Mouse (Mus musculus): ENCODE results near the gene Pgap2.
A peak's percentile ranks its signal among the peaks of the same experiment; 100 is the strongest.

Pgap2 gene

GRCm38 (mm10) chr7:102266401-102267042 is 56.5 kb downstream of the Pgap2 start:
- DNase-seq (ENCODE audit: low read depth, low spot score): peak; percentile 52

DNA sequence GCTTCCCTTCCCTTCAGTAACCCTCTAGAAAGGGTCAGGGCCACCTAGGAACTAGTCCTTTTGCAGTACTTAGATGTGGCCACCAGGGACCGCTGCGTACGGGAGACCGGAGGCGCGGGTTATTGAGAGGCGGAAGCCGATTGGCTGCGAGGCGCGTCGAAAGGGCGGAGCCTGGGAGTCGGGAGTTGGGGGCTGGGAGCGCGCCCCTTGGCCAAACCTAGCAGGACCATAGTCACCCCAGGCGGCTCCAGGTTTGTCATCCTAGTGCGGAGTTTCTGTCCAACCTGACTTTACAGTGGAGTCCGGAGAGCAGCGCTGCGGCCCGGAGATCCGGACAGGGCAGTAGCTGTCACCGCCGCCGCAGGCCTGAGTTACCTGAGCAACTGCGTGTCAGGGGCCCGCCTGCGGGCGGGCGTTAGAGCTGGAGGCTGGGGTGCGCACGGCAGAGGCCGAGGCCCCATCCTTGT is 57.1 kb downstream of the Pgap2 start:
- peak; percentile 92 for DNase-seq (ENCODE audit: low read depth, low spot score)

DNA sequence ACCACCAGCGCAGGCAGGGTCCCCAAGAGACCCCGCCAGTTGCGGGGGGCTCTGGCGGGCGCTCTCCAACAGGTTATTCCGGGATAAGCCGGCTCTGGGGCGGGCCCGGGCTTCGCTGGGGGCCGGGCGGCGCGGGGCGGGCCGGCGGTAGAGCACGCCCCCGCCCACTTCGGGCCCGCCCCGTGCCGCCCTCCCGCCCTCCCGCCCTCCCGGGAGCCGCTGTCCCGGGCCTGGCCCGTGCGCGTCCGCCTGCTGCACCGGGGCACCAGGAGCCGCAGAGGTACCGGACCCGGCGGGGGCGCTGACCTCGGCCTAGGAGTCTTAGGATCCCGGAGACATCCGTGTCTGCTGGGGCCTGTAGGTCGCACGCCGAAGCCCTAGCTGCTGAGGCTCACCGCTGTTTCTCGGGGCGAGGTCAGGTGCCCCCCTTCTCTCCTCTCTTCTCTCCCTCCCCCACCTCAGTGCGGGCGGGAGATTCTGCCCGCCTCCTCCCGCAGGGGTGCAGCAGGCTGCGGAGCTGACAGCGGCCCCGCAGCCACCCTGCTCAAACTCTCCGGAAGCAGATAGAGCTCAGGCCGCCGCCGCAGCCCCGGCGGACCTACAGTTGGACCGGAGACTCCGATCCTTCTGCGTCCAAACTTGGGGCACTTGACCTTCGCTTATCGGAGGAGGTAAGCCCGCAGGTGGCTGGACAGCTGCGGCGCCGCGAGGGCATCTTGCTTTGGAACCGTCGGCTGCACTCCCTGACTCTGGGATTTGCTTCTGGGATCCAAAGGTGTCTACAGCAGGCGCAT is 57.8 kb downstream of the Pgap2 start, which contains the start of gene Stim1:
Gene Stim1, plus strand, starts transcription at position 206 of the 794 bp plus-strand sequence.
- peak; percentile 65 for DNase-seq (ENCODE audit: low read depth, low spot score)

GRCm38 (mm10) chr7:102268395-102268748 is 58.4 kb downstream of the Pgap2 start:
- DNase-seq (ENCODE audit: low read depth, low spot score): no peak

GRCm38 (mm10) chr7:102272422-102272948 is 62.5 kb downstream of the Pgap2 start:
- peak; percentile 80 for DNase-seq (ENCODE audit: low read depth, low spot score)

GRCm38 (mm10) chr7:102281403-102281802 is 71.4 kb downstream of the Pgap2 start:
- DNase-seq (ENCODE audit: low read depth, low spot score): no peak

DNA sequence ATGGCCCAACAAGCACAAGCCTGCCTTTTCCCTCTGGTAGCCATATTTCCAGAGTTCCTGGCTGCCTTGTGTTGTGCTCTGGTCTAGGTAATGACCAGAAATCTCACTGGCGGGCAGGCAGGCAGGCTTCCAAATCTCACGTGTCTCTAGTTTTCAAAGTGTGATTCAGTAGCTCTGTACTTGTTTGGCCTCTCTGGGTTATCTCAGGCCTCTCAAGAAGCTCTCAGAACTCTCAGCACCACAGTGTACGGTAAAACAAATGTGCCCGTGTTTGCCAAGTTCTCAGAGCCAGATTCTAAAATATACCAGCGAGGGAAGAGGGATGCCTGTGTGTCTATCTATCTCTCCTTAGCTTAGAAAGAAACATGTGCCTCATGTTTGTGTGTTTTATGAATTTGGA is 72.3 kb downstream of the Pgap2 start:
- no peak for DNase-seq (ENCODE audit: low read depth, low spot score)

Data from skeletal muscle tissue, adult 2 months (tissue).